Mouse (Mus musculus) left cerebral cortex, postnatal 14 days (tissue): ENCODE data around the gene Olfr215. TPM values are rescaled to one million over a fixed set of nuclear protein-coding genes. Genes with fewer than 3 reads are reported as not detected.
"Not testable (repeated sequence)": the region's sequence is repeated elsewhere in the genome, so short reads cannot be mapped to it uniquely, and the experiment has no call there.

Experiments used
- DNase-seq, 2 experiments: peaks; one replicate each; pipeline ENCODE4 v3.0.0; 2021 to 2022; ENCODE audit warnings: low spot score in 2 of 2, mixed read lengths in 1 of 2
- intact Hi-C: fragments of 180-260 bp; cut with DNase I; formaldehyde crosslinking; loops from one replicate; pipeline ENCODE4 v1.15.1; 2025
- long read RNA-seq, 2 experiments: library from polyadenylated mRNA; stranded (forward); transcript quantifications; one replicate each; pipeline ENCODE4 v2.0.0; 2021
- total RNA-seq, 2 experiments: library from RNA; stranded (reverse); gene quantifications; 2 replicates each; pipeline ENCODE4 v1.2.3; 2021

Olfr215 gene
- total RNA-seq, result not detected
- long read RNA-seq, experiment 1, result 0 reads
- long read RNA-seq, experiment 2, result 0 reads

DNA sequence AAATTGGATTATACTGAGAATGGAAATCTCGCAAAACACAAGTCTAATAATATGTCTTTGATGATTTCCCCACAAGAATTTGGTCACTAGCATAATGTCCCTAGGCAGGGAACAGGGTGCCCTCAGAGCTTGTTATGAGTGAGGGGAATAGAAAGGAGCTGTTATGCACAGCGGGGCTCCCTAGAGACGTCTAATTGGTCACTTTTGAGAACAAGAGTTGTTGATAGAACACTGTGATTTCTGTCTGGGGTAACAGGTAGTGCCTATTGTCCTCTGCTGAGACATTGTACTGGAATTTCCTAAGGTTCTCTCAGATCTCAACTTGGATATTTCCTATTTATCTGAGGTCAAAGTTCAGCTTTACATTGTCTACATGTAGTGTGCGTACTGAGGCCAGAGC lies at the start of gene Olfr215:
TSS of gene Olfr215 (minus strand) at position 101 of the 400 bp plus-strand sequence.
- no peak for DNase-seq
- intact Hi-C loops, result no loop called here

GRCm38 (mm10) chr6:116632129-116632528 lies 48.1 kb upstream of the Olfr215 start:
- DNase-seq, result peak; percentile 71 to 86
- intact Hi-C loops, result no loop called here

DNA sequence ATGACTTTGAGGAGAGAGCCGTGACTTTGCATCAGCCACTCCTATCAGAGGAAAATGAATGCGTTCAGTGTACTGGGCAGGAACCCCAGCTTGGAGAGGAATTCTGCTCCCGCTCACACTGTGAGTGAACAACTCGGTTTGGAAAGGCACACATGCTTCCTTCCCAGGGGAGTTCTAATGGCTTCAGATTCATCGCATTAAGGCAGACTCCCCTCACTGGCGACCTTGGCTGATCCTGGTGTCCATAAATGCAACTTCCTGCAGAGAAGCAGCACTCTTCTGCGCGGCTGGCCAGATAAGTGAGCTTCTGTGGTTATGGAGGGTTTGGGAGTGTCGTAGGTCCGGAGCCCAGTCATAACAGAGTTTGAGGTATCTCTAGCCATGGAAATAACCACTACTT lies 45.8 kb upstream of the Olfr215 start:
- intact Hi-C loops, result no loop called here
- DNase-seq, result no peak

- DNase-seq, result peak in 1 of 2 experiments; percentile 71
- intact Hi-C loops, result no loop called here
These were observed 44.7 kb upstream of the Olfr215 start, which contains the start of gene Zfp422 for GRCm38 (mm10) chr6:116628539-116629171. Gene Zfp422, minus strand, starts transcription at chr6:116628999.

- no peak for DNase-seq
- intact Hi-C loops, result no loop called here
These were observed 44.1 kb upstream of the Olfr215 start for GRCm38 (mm10) chr6:116628095-116628494.

DNA sequence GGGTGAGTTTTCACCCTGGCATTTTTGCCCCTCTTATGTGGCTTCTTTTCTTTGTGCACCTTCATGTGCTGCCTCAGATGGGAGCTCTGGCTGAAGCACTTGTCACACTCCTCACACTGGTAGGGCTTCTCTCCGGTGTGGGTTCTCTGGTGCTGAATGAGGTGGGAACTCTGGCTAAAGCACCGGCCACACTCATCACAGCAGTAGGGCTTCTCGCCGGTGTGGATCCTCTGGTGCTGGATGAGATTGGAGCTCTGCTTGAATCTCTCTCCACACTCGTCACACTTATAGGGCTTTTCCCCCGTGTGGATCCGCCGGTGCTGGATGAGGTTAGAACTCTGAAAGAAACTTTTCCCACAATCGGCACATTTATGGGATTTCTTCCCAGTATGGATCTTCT lies 42.4 kb upstream of the Olfr215 start:
- DNase-seq, intact Hi-C loops: not testable (repeated sequence)

DNA sequence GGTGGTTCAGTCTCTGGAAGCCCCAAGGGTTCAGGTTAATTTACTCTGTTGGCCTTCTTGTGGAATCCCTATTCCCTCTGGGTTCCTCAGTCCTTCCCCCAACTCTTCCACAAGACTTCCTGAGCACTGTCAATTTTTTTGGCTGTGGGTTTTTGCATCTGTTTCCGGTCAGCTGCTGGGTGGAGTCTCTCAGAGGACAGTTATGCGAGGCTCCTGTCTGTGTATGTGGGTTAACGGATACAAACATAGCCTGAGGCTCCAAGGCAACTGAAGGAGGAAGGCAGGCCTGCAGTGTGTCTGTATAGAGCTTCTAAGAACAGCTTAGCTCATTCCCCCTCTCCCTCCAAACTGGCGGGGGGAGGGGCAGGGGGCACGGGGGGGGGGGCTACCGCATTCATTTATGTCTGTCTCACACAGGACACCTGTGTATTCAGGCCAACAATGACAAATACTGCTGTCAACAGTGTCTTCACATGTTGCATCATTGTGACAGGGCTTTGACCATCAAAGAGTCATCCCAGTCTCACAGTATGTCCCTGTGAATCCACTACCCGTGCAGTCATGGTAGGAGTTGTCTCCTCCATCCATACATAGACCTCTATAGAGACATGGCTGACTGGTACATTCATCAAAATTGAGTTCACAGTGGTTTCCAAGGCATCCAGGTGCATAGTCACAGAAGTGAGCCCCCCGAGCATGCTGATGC lies 37.5 kb upstream of the Olfr215 start:
- intact Hi-C loops, result no loop called here

GRCm38 (mm10) chr6:116618073-116618472 lies 34.1 kb upstream of the Olfr215 start:
- no peak for DNase-seq
- intact Hi-C loops, result no loop called here

More for the DNA sequence above, 37.5 kb upstream of the Olfr215 start:
- no peak for DNase-seq

DNA sequence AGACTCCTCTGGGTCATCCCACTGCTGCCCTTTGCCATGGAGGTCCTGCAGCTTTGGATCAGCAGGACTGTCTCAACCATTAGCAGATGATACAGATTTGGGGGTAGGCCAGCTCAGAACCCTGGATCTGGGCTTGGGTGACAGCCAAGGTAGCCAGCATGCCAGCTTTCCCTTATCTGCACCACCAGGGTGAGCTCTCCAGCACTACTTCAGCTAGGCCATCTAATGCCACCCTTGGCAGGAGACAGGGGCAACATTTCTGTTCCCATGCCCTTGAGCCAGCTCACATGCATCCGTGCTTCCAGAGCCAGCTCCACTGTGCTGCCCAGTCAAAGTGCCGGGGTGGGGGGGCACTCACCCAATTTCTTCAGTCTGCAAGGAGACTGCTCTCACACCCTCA lies 31.7 kb upstream of the Olfr215 start:
- intact Hi-C loops, result no loop called here
- no peak for DNase-seq

GRCm38 (mm10) chr6:116607230-116607629 lies 23.2 kb upstream of the Olfr215 start:
- no peak for DNase-seq
- intact Hi-C loops, result no loop called here

GRCm38 (mm10) chr6:116600969-116601368 lies 17.0 kb upstream of the Olfr215 start:
- intact Hi-C loops, result not testable (repeated sequence)

GRCm38 (mm10) chr6:116569834-116570233 lies 14.2 kb downstream of the Olfr215 start:
- peak; percentile 50 to 52 for DNase-seq
- intact Hi-C loops, result no loop called here

More at GRCm38 (mm10) chr6:116600969-116601368, 17.0 kb upstream of the Olfr215 start:
- not testable (repeated sequence) for DNase-seq

- intact Hi-C loops, result no loop called here
- DNase-seq, result no peak
These were observed 29.0 kb downstream of the Olfr215 start for GRCm38 (mm10) chr6:116554952-116555351.

- intact Hi-C loops, result no loop called here
- DNase-seq, result no peak
These were observed 30.1 kb downstream of the Olfr215 start, which contains the start of gene Olfr214 for GRCm38 (mm10) chr6:116553935-116554334. Gene Olfr214, plus strand, starts transcription at chr6:116554235.

DNA sequence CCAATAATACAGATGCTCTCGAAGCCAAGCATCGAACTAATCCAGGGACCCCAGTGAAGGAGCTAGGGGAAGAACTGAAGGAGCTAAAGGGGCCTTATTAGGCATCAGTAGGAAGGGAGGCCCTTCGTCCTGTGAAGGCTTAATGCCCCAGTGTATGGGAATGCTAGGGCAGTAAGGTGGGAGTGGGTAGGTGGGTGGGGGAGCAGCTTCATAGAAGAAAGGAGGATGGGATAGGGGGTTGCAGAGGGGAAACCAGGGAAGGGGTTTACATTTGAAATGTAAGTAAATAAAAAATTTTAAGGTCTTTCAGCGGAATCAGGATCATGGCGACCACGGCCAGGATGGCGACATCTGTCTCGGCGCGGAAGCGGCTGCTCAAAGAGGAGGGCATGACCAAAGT lies 33.2 kb downstream of the Olfr215 start, which contains the start of gene Gm5580:
TSS of gene Gm5580 (plus strand) at position 301 of the 400 bp plus-strand sequence.
- DNase-seq, intact Hi-C loops: not testable (repeated sequence)

DNA sequence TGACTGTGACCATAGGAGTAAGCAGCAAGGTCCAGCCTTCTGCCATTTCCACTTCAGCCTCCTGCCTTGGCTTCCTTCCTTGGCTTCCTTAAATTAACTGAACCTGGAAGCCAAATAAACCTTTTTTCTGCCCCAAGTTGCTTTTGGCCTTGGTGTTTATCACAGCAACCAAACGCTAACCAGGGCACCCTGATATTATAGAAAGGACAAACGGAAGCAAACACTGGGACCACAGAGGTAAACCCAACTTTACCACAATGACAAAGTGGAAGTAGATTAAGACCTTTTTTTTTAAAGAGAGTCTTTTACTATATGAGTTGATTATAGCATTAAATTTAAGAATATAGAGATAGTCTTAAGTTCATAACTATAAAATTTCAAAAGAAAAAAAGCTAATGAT lies 41.5 kb downstream of the Olfr215 start:
- no peak for DNase-seq
- intact Hi-C loops, result no loop called here

- intact Hi-C loops, result no loop called here
- no peak for DNase-seq
These were observed 45.8 kb downstream of the Olfr215 start, which contains the start of gene Olfr213 for GRCm38 (mm10) chr6:116538156-116538555. Gene Olfr213, plus strand, starts transcription at chr6:116538456.
